Mouse (Mus musculus) megakaryocyte-erythroid progenitor cell, adult 5-6 weeks (primary cell): ENCODE data around the gene Zhx3. TPM values are rescaled to one million over a fixed set of nuclear protein-coding genes. Genes with fewer than 3 reads are reported as not detected.

Source experiments
- ATAC-seq: replicated peaks from 2 replicates; pipeline ENCODE4 v1.8.0; 2016; ENCODE audit warnings: mild to moderate bottlenecking, inconsistent platforms; ENCODE audit not compliant: severe bottlenecking, poor library complexity, low FRiP score, low TSS enrichment
- total RNA-seq, 2 experiments: library from RNA; stranded (forward) in 1 of 2; stranded (reverse) in 1 of 2; fragments of 200-1000, 215-1000 nt in 1 of 2; fragments of >200 nt in 1 of 2; fragmentation: Nextera tagmentation in 1 of 2; gene quantifications; 2 replicates each; pipeline ENCODE4 v1.2.3; 2014 to 2017

Zhx3 gene
- total RNA-seq, 2 experiments from 2014 or later = 4.5 to 4.9 TPM

DNA sequence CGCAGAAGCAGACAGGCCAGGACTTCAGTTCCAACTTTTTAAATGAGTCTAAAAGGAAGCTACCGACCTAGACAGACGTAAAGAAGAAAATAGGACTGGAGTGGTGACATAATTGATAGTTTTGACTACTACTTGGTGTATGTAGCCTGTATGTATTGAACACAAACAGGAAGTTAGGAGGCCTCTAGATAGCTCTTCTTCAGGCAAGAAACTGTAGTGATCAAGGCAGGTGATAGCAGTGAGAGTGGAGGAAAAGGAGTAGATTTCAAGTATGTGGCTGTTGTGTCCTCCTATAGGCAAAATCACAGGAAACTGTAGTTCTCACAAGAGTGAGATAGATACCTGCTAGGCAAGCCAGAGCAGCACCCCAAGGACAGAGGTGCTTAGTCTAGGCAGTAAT lies 165.1 kb downstream of the Zhx3 start:
- no peak for ATAC-seq

DNA sequence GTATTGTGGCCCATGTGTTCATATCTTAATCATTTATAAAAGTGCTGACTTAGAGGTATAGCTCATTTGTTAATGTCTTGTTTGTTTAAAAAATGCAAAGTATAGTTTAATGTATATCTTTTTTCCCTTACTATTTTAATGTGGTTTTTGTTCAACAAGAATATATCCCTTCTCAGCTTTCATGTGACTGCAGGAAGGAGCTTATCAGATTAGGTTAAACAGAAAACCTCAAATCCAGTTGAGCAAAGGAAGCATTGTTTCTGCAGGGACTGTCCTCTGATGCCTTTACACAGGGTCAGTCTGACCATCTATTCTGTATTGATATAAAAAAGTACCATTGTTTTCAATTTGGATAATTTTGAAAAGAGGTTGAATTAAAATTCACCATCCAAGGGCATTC lies 170.0 kb downstream of the Zhx3 start:
- ATAC-seq = no peak

DNA sequence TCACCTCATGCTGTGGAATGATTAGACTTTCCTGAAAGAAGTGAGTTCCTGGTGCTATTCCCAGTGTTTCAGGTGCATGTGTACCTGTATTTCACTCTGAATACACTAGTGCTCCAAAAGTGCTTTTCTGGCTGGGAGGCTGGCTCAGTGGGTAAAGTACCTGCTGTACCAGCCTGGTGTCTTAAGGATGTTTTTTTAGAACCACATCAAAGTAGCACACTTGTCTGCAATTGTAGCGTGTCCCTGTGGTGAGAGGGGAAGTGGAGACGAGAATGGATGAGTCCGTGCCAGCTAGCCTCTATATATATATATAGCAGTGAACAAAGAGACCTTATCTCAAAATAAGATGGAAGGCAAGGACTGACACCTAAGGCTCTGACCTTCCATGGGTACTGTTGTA lies 171.2 kb downstream of the Zhx3 start:
- no peak for ATAC-seq

DNA sequence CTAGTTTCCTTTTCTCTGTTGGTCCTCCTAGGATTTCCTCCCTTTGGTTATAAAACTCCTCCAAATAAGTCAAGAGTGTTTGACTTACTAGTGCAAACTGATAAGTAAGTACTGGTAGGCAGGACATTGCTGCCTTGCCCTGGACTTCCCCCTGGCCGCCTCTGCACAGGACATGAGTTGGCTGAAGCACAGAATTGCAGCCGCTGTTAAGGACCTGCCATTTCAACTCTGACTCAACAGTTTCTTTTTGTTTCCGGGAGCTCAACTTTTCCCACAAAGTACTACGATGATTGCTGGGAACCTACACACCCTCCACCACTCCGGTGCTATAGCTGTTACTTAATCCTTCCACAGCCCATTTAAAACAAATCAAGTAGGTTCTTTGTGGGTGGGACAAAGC lies 172.5 kb downstream of the Zhx3 start:
- ATAC-seq = peak; percentile 62

Other genes with a start within 250 kb of the Zhx3 start
- 93.4 and 93.5 TPM in 2 replicates for gene Top1, start 227.1 kb downstream of the Zhx3 start, total RNA-seq (2014; fragmentation: Nextera tagmentation)
- gene Top1, start 227.1 kb downstream of the Zhx3 start, total RNA-seq (2017) = 205 and 207 TPM in 2 replicates
- gene Plcg1, start 141.7 kb downstream of the Zhx3 start, total RNA-seq (2014; fragmentation: Nextera tagmentation) = 18.8 and 20.7 TPM in 2 replicates
- gene Plcg1, start 141.7 kb downstream of the Zhx3 start, total RNA-seq (2017) = 14.7 and 19.3 TPM in 2 replicates
- gene Lpin3, start 7.7 kb upstream of the Zhx3 start, total RNA-seq (2014; fragmentation: Nextera tagmentation) = not detected in 2 replicates
- gene Lpin3, start 7.7 kb upstream of the Zhx3 start, total RNA-seq (2017) = not detected in 2 replicates
- not detected in 2 replicates for gene Emilin3, start 39.3 kb upstream of the Zhx3 start, total RNA-seq (2014; fragmentation: Nextera tagmentation)
- gene Emilin3, start 39.3 kb upstream of the Zhx3 start, total RNA-seq (2017) = not detected in 2 replicates
- gene Chd6, start 236.1 kb upstream of the Zhx3 start, total RNA-seq (2014; fragmentation: Nextera tagmentation) = 47.6 and 49.7 TPM in 2 replicates
- 32.2 and 53.2 TPM in 2 replicates for gene Chd6, start 236.1 kb upstream of the Zhx3 start, total RNA-seq (2017)